Mouse (Mus musculus): ENCODE measurements around the gene Mrps18c. TPM values are rescaled to one million over a fixed set of nuclear protein-coding genes. Genes with fewer than 3 reads are reported as not detected.
A peak's percentile ranks its signal among the peaks of the same experiment; 100 is the strongest.

Gene Mrps18c
- total RNA-seq, 2 experiments from 2014 or later = 55.4 to 63.7 TPM

- DNase-seq (ENCODE audit: low spot score in 2 of 2) = no peak
Measured at GRCm38 (mm10) chr5:100825975-100826374, 27.5 kb downstream of the Mrps18c start.

GRCm38 (mm10) chr5:100826531-100826930 lies 28.1 kb downstream of the Mrps18c start:
- no peak for DNase-seq (ENCODE audit: low spot score in 2 of 2)

- no peak for DNase-seq (ENCODE audit: low spot score in 2 of 2)
Measured at GRCm38 (mm10) chr5:100828701-100829100, 30.3 kb downstream of the Mrps18c start.

- no peak for DNase-seq (ENCODE audit: low spot score in 2 of 2)
Measured at GRCm38 (mm10) chr5:100832680-100833079, 34.3 kb downstream of the Mrps18c start.

- DNase-seq (ENCODE audit: low spot score in 2 of 2) = no peak
Measured at GRCm38 (mm10) chr5:100833841-100834240, 35.4 kb downstream of the Mrps18c start.

GRCm38 (mm10) chr5:100835862-100836538 lies 37.6 kb downstream of the Mrps18c start:
- no peak for DNase-seq (ENCODE audit: low spot score in 2 of 2)

- no peak for DNase-seq (ENCODE audit: low spot score in 2 of 2)
Measured at GRCm38 (mm10) chr5:100837907-100838306, 39.5 kb downstream of the Mrps18c start.

- DNase-seq (ENCODE audit: low spot score in 2 of 2) = no peak
Measured at GRCm38 (mm10) chr5:100844485-100844884, 46.1 kb downstream of the Mrps18c start.

GRCm38 (mm10) chr5:100845485-100845847 lies 47.0 kb downstream of the Mrps18c start, which contains the start of gene Gpat3:
Gene Gpat3 (plus strand): TSS chr5:100845713.
- peak in 1 of 2 experiments; percentile 26 for DNase-seq (ENCODE audit: low spot score in 2 of 2)

GRCm38 (mm10) chr5:100845848-100846598 lies 47.6 kb downstream of the Mrps18c start:
- DNase-seq (ENCODE audit: low spot score in 2 of 2) = peak; percentile 28 to 40

GRCm38 (mm10) chr5:100846599-100846920 lies 48.1 kb downstream of the Mrps18c start:
- no peak for DNase-seq (ENCODE audit: low spot score in 2 of 2)

GRCm38 (mm10) chr5:100847143-100847542 lies 48.7 kb downstream of the Mrps18c start:
- DNase-seq (ENCODE audit: low spot score in 2 of 2) = no peak

- no peak for DNase-seq (ENCODE audit: low spot score in 2 of 2)
Measured at GRCm38 (mm10) chr5:100853963-100854362, 55.5 kb downstream of the Mrps18c start.

Other genes with a start within 250 kb of the Mrps18c start
- gene Plac8, start 226.4 kb upstream of the Mrps18c start, total RNA-seq (2021) = not detected
- gene Coq2, start 123.5 kb upstream of the Mrps18c start, total RNA-seq (2021) = 10 to 100 TPM; 56.9 to 60.7 TPM
- 1 to 10 TPM in 1 of 2 experiments, under 1 TPM in 1; 0.96 to 1.1 TPM for gene Hpse, start 78.9 kb upstream of the Mrps18c start, total RNA-seq (2021)
- 10 to 100 TPM; 17.2 to 24.7 TPM for gene Helq, start within 50 bp of the Mrps18c start, total RNA-seq (2021)
- 1 to 10 TPM; 5.9 to 6.1 TPM for gene Abraxas1, start 22.3 kb downstream of the Mrps18c start, total RNA-seq (2021)
- gene Gpat3, start 47.1 kb downstream of the Mrps18c start, total RNA-seq (2021) = 1 to 10 TPM; 2.4 to 2.7 TPM

All from layer of hippocampus, postnatal 10 days (tissue).